Mouse (Mus musculus) neural tube, embryonic 13.5 days (tissue): ENCODE measurements around the gene Rnf167. TPM values are rescaled to one million over a fixed set of nuclear protein-coding genes. Genes with fewer than 3 reads are reported as not detected.

ENCODE experiments used
- ATAC-seq: fragments of 200-750 bp; cut with Nextera tagmentation; 2 replicates; pipeline ENCODE4 v1.8.0; 2017; ENCODE audit warnings: low read depth, mild to moderate bottlenecking, moderate TSS enrichment, moderate library complexity
- H3K27ac ChIP-seq: fragments of 300-500 bp; sonication (generic); replicated peaks from 2 replicates; pipeline ENCODE4 v1.5.1; 2015; ENCODE audit warnings: moderate library complexity, mild to moderate bottlenecking, inconsistent platforms
- H3K27me3 ChIP-seq: fragments of 300-500 bp; sonication (generic); 2 replicates; pipeline ENCODE4 v1.6.1; 2015; ENCODE audit warnings: mild to moderate bottlenecking, inconsistent platforms
- H3K36me3 ChIP-seq: fragments of 300-500 bp; sonication (generic); 2 replicates; pipeline ENCODE4 v1.6.1; 2015; ENCODE audit warnings: mild to moderate bottlenecking, inconsistent platforms
- H3K4me1 ChIP-seq: fragments of 300-500 bp; sonication (generic); replicated peaks from 2 replicates; pipeline ENCODE4 v1.6.1; 2015; ENCODE audit warnings: inconsistent platforms
- H3K4me2 ChIP-seq: fragments of 300-500 bp; sonication (generic); 2 replicates; pipeline ENCODE4 v1.6.1; 2015; ENCODE audit warnings: inconsistent platforms, mild to moderate bottlenecking, moderate library complexity
- H3K4me3 ChIP-seq: fragments of 300-500 bp; sonication (generic); 2 replicates; pipeline ENCODE4 v1.5.1; 2015; ENCODE audit warnings: mild to moderate bottlenecking, inconsistent platforms
- H3K9ac ChIP-seq: fragments of 300-500 bp; sonication (generic); 2 replicates; pipeline ENCODE4 v1.6.1; 2015; ENCODE audit warnings: moderate library complexity, mild to moderate bottlenecking, inconsistent platforms
- H3K9me3 ChIP-seq: fragments of 300-500 bp; sonication (generic); 2 replicates; pipeline ENCODE4 v1.6.1; 2016; ENCODE audit warnings: inconsistent platforms
- WGBS: fragments of 180-500 bp; shearing (Covaris S2); methylation state at CpG from one replicate; pipeline ENCODE4 v1.1.7; 2015; 5-methylcytosine and 5-hydroxymethylcytosine counted together
- polyA plus RNA-seq: library from polyadenylated mRNA; unstranded; fragments of >200 nt; fragmentation: Nextera tagmentation; extraction: Ambion mirVana; gene quantifications from 2 replicates; pipeline ENCODE4 v1.2.1, GENCODE M21; 2015

Gene Rnf167
- polyA plus RNA-seq, 1 experiment from 2014 or later, result 106 TPM

- Histone ChIP-seq H3K4me1 (peaks cover 10% of the 10 kb centered on the region), H3K27ac (no peak within 1 kb of the TSS), H3K27me3 (peaks cover 8% of the 10 kb centered on the region; the same call in 1 of the 2 replicates), H3K9ac (no peak within 1 kb of the TSS), H3K36me3 (0 out of 2 replicates have a peak, but pooled peaks cover 3% of the 10 kb centered on the region), H3K4me3 (no peak within 1 kb of the TSS), H3K4me2 (no peak within 1 kb of the TSS), H3K9me3 (no peaks in the 10 kb centered on the region)
- 59% methylated on average over 1 of the region's 1 CpGs for WGBS
- no peak for ATAC-seq
Observed at GRCm38 (mm10) chr11:70619101-70619500, 27.9 kb upstream of the Rnf167 start, which contains the start of gene Chrne. Gene Chrne (minus strand): TSS chr11:70619216.

GRCm38 (mm10) chr11:70621972-70622814 is 24.8 kb upstream of the Rnf167 start:
- Histone ChIP-seq H3K9ac (no peak overlapping the region), H3K27me3 (no peaks in the 10 kb centered on the region), H3K4me3 (no peak overlapping the region), H3K9me3 (no peaks in the 10 kb centered on the region), H3K36me3 (no peaks in the 10 kb centered on the region), H3K4me1 (no peaks in the 10 kb centered on the region), H3K4me2 (no peak overlapping the region), H3K27ac (no peak overlapping the region)
- 45% methylated on average over 7 of the region's 7 CpGs for WGBS
- no peak for ATAC-seq

GRCm38 (mm10) chr11:70623053-70623742 is 23.8 kb upstream of the Rnf167 start:
- no peak overlapping the region for H3K27ac ChIP-seq
- no peak overlapping the region for H3K4me3 ChIP-seq
- 82% methylated on average over 10 of the region's 10 CpGs for WGBS
- H3K9ac ChIP-seq, result no peak overlapping the region
- H3K4me1 ChIP-seq, result no peaks in the 10 kb centered on the region
- no peak for ATAC-seq
- H3K9me3 ChIP-seq, result no peaks in the 10 kb centered on the region
- no peaks in the 10 kb centered on the region for H3K27me3 ChIP-seq
- H3K4me2 ChIP-seq, result no peak overlapping the region
- no peaks in the 10 kb centered on the region for H3K36me3 ChIP-seq

DNA sequence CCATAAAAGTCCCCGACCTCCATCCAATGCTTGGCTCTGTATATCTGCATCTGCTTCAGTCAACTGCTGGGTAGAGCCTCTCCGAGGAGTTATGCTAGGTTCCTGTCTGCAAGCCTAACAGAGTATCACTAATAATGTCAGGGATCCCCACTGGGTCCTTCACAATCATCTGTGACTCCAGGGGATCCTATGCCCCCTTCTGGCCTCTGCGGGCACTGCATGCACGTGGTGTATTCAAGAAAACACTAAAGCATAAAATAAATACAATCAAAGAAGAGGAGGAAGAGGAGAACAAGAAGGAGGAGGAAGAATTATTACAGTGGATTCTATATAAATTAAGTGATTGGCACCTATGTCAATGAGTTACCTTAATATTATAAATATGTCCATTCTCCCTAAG is 21.6 kb upstream of the Rnf167 start:
- Histone ChIP-seq H3K9me3 (no peaks in the 10 kb centered on the region), H3K4me3 (no peak overlapping the region), H3K4me2 (no peak overlapping the region), H3K9ac (no peak overlapping the region), H3K4me1 (no peaks in the 10 kb centered on the region), H3K27ac (no peak overlapping the region), H3K36me3 (no peaks in the 10 kb centered on the region), H3K27me3 (no peaks in the 10 kb centered on the region)
- WGBS, result 47% methylated on average over 4 of the region's 4 CpGs
- ATAC-seq, result no peak

DNA sequence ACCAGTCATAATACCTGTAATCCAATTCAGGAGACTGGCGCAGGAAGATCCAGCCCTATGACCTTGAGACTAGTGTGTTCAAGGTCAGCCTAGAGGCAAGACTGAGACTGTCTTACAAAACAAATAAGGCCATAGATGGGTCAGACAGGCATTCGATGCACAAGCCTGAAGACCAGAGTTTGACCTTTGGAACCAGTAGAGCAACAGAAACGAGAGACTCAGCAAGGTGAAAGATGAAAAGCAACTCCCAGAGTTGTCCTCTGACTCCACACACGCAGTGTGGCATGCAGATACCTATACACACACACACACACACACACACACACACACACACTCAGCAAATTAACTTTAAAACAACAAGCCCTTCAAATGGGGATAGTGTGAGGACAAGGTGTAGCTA is 20.2 kb upstream of the Rnf167 start:
- H3K9ac ChIP-seq, result no peak overlapping the region
- WGBS, result 73% methylated on average over 4 of the region's 4 CpGs
- H3K27ac ChIP-seq, result no peak overlapping the region
- H3K4me2 ChIP-seq, result no peak overlapping the region
- H3K36me3 ChIP-seq, result no peaks in the 10 kb centered on the region
- no peaks in the 10 kb centered on the region for H3K9me3 ChIP-seq
- H3K4me3 ChIP-seq, result no peak overlapping the region
- H3K4me1 ChIP-seq, result no peaks in the 10 kb centered on the region
- no peaks in the 10 kb centered on the region for H3K27me3 ChIP-seq
- ATAC-seq, result no peak

DNA sequence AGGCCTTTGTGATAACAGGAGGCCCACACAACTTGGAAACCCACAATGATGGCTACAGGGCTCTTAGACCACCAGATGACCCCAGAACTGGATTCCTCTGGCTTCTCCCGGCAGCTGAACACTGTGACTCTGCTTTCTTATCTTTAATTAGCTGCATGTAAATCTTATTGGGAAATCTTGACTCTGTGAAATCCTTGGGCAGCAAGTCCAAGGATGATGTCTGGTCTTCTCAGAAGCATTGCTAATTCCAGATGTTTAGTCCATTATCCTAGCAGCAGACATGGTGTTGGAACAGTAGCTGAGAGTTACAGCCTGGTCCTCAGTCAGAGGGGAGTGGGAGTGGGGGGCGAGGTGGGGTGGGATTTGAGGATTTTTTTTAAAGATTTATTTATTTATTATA is 18.6 kb upstream of the Rnf167 start:
- 82% methylated on average over 2 of the region's 2 CpGs for WGBS
- H3K4me3 ChIP-seq, result no peak overlapping the region
- H3K36me3 ChIP-seq, result no peaks in the 10 kb centered on the region
- no peaks in the 10 kb centered on the region for H3K4me1 ChIP-seq
- no peaks in the 10 kb centered on the region for H3K27me3 ChIP-seq
- no peaks in the 10 kb centered on the region for H3K9me3 ChIP-seq
- no peak overlapping the region for H3K4me2 ChIP-seq
- no peak overlapping the region for H3K9ac ChIP-seq
- ATAC-seq, result no peak
- H3K27ac ChIP-seq, result no peak overlapping the region

DNA sequence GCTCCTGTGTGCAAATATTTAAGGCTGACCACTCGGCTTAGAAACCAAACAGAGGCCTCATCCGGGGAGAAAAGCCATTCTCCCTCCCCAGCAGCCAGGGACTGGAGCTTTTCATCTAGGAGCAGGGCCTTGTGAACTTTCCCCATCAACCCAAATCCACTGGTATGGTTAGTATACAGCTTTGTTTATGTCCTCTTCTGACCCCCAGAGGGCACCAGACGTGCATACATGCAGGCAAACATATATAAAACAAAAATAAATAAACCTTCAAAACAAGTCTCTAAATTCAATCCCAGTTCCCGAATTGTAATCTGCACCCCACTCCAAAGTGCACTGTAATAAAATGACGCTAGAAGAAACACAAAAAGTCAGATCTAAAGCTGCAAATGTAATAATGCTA is 17.5 kb upstream of the Rnf167 start:
- H3K4me1 ChIP-seq, result no peaks in the 10 kb centered on the region

GRCm38 (mm10) chr11:70630129-70630528 is 16.9 kb upstream of the Rnf167 start:
- Histone ChIP-seq H3K4me2 (no peak overlapping the region), H3K9ac (no peak overlapping the region), H3K27ac (no peak overlapping the region), H3K36me3 (no peaks in the 10 kb centered on the region), H3K4me1 (no peaks in the 10 kb centered on the region), H3K27me3 (no peaks in the 10 kb centered on the region), H3K9me3 (no peaks in the 10 kb centered on the region), H3K4me3 (no peak overlapping the region)
- WGBS, result 71% methylated on average over 7 of the region's 7 CpGs
- no peak for ATAC-seq

More for the DNA sequence above, 17.5 kb upstream of the Rnf167 start:
- no peak for ATAC-seq
- Histone ChIP-seq H3K4me3 (no peak overlapping the region), H3K27me3 (no peaks in the 10 kb centered on the region), H3K9me3 (no peaks in the 10 kb centered on the region), H3K27ac (no peak overlapping the region), H3K36me3 (no peaks in the 10 kb centered on the region), H3K9ac (no peak overlapping the region), H3K4me2 (no peak overlapping the region)
- WGBS, result 59% methylated on average over 5 of the region's 5 CpGs

- Histone ChIP-seq H3K36me3 (no peaks in the 10 kb centered on the region), H3K4me2 (no peak overlapping the region), H3K27ac (no peak overlapping the region), H3K27me3 (no peaks in the 10 kb centered on the region), H3K4me3 (no peak overlapping the region), H3K9ac (no peak overlapping the region), H3K9me3 (no peaks in the 10 kb centered on the region), H3K4me1 (no peaks in the 10 kb centered on the region)
- ATAC-seq, result no peak
- 81% methylated on average over 4 of the region's 4 CpGs for WGBS
Observed at GRCm38 (mm10) chr11:70635601-70636000, 11.4 kb upstream of the Rnf167 start.

DNA sequence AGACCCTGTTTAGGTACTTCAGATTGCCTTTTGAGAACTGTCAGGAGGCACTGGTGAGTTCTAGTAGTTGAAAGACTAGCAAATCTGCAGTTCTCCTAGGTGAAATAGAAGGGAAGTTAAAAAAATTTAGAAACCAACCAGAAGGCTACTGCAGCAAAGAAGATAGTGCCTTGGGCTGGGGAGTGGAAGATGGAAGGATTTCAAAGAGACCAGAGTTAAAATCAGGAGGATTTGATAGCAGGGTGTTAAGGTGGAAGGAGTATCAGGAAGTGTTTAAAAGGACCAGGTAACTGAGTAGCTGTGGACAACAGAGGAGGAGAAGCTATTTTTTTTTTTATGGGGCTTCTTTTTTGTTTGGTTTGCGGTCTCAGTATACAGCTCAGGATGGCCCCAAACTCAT is 9.3 kb upstream of the Rnf167 start:
- no peak overlapping the region for H3K4me2 ChIP-seq
- WGBS, result 95% methylated on average over 1 of the region's 1 CpGs
- no peaks in the 10 kb centered on the region for H3K27me3 ChIP-seq
- H3K36me3 ChIP-seq, result peaks cover 4% of the 10 kb centered on the region; the same call in 1 of the 2 replicates
- H3K9ac ChIP-seq, result no peak overlapping the region
- no peak overlapping the region for H3K27ac ChIP-seq
- ATAC-seq, result no peak
- no peaks in the 10 kb centered on the region for H3K9me3 ChIP-seq
- H3K4me3 ChIP-seq, result no peak overlapping the region
- H3K4me1 ChIP-seq, result no peaks in the 10 kb centered on the region

- WGBS, result 91% methylated on average over 1 of the region's 1 CpGs
Observed at GRCm38 (mm10) chr11:70638293-70638692, 8.7 kb upstream of the Rnf167 start.

DNA sequence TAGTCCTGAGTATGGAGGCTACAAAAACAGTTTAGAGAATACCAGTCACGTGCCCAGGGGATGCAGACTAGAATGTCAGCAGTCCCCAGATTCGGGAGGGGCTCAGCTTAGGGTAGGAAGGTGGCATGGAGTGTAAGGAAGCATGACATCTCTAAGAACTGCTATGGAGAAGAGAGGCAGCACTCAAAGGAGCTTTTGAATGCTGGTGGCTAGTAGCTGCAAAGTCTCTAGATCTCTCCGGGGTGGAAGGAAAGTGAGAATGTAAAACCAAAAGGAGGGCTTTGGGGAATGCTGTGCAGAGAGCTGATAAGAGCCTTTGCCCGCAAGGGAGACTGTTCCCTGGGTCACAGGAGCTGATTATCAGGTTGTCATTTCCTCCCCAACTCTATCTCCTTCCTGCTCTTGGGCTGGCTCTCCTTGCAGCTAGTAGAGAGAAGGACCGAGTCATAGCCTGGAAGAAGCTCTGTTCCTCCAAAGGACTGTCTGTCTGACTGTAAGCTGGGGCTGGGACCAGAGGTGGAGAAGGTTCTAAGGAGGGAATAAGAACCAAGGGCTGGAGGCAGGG is 8.2 kb upstream of the Rnf167 start, which contains the start of gene Gp1ba:
Gene Gp1ba (plus strand): TSS at position 409 of the 565 bp plus-strand sequence.
- no peak within 1 kb of the TSS for H3K4me2 ChIP-seq
- no peaks in the 10 kb centered on the region for H3K4me1 ChIP-seq
- no peak within 1 kb of the TSS for H3K4me3 ChIP-seq
- no peak within 1 kb of the TSS for H3K27ac ChIP-seq
- no peaks in the 10 kb centered on the region for H3K27me3 ChIP-seq
- no peaks in the 10 kb centered on the region for H3K9me3 ChIP-seq
- H3K36me3 ChIP-seq, result peaks cover 14% of the 10 kb centered on the region
- 59% methylated on average over 5 of the region's 5 CpGs for WGBS
- no peak for ATAC-seq
- no peak within 1 kb of the TSS for H3K9ac ChIP-seq

More at GRCm38 (mm10) chr11:70638293-70638692, 8.7 kb upstream of the Rnf167 start:
- Histone ChIP-seq H3K9me3 (no peaks in the 10 kb centered on the region), H3K27me3 (no peaks in the 10 kb centered on the region), H3K9ac (no peak overlapping the region), H3K36me3 (peaks cover 9% of the 10 kb centered on the region; the same call in 1 of the 2 replicates), H3K4me3 (no peak overlapping the region), H3K27ac (no peak overlapping the region), H3K4me2 (no peak overlapping the region), H3K4me1 (no peaks in the 10 kb centered on the region)
- no peak for ATAC-seq
